Mouse (Mus musculus): Measurements from ENCODE around the gene AA792892. TPM values are rescaled to one million over a fixed set of nuclear protein-coding genes. Genes with fewer than 3 reads are reported as not detected.
"Not testable (repeated sequence)": the region's sequence is repeated elsewhere in the genome, so short reads cannot be mapped to it uniquely, and the experiment has no call there.

AA792892 gene
- total RNA-seq (2017): not detected in 2 replicates

DNA sequence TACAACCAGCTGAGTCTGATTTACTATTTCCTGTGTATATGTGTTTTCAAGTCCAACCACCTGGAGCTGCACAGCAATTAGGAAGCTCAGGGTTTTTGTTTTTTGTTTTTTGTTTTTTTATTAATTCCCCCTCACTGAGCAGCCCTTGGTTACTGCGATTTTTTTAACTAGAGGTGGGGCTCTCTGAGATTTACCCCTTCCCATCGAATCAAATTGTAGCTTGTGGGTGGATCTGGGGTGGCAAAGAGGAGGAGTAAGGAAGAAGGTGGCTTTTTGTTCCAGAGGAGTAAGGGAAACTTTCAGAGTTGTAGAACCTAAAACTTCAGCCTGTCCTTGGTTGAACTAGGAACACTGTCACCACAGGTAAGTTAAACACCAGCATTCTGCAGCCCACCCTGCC is at the start of gene AA792892:
Gene AA792892 (plus strand): TSS at position 301 of the 400 bp plus-strand sequence.
- ATAC-seq (replicated peaks in 1 of 2; ENCODE audit: insufficient read depth in 1 of 2, low FRiP score in 2 of 2, low TSS enrichment in 1 of 2, low read depth in 1 of 2, poor library complexity in 2 of 2, severe bottlenecking in 2 of 2): not testable (repeated sequence)

GRCm38 (mm10) chr5:94306696-94307095 is 32.9 kb upstream of the AA792892 start, which contains the start of gene A430089I19Rik:
A430089I19Rik (minus strand) TSS chr5:94306796.
- not testable (repeated sequence) for ATAC-seq (replicated peaks in 1 of 2; ENCODE audit: insufficient read depth in 1 of 2, low FRiP score in 2 of 2, low TSS enrichment in 1 of 2, low read depth in 1 of 2, poor library complexity in 2 of 2, severe bottlenecking in 2 of 2)

DNA sequence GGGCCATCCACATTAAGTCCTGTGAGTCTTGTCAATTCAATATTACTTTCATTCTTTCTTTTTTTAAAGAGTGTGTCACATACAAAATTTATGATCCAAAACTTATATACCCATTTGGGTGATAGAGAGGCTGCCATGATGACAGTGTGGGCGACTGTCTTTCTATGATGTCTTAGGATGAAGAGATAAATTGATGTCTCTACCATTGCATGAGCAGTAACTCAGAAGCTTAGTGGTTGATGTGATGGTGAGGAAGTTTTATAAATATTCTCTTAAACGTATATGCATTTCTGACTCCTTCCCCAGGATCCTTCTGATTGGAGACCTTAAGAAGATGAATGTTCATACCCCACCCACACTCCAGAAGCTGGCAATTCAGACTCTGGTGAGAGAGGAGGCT is 25.4 kb upstream of the AA792892 start, which contains the start of gene Gm6502:
Gene Gm6502 (plus strand): TSS at position 301 of the 400 bp plus-strand sequence.
- ATAC-seq (replicated peaks in 1 of 2; ENCODE audit: insufficient read depth in 1 of 2, low FRiP score in 2 of 2, low TSS enrichment in 1 of 2, low read depth in 1 of 2, poor library complexity in 2 of 2, severe bottlenecking in 2 of 2): not testable (repeated sequence)

Other genes with a start within 250 kb of the AA792892 start
- not detected in 2 replicates for gene Gm3106, start 121.7 kb upstream of the AA792892 start, total RNA-seq (2017)
- gene A430089I19Rik, start 33.0 kb upstream of the AA792892 start, total RNA-seq (2017): not detected in 2 replicates
- not detected in 2 replicates for gene Gm6502, start 25.3 kb upstream of the AA792892 start, total RNA-seq (2017)
- gene Gm7682, start 106.0 kb downstream of the AA792892 start, total RNA-seq (2017): not detected in 2 replicates
- not detected in 2 replicates for gene Gm3139, start 186.5 kb downstream of the AA792892 start, total RNA-seq (2017)

All from hematopoietic stem cell, adult 5-6 weeks (primary cell).